In the genomic region with DNA sequence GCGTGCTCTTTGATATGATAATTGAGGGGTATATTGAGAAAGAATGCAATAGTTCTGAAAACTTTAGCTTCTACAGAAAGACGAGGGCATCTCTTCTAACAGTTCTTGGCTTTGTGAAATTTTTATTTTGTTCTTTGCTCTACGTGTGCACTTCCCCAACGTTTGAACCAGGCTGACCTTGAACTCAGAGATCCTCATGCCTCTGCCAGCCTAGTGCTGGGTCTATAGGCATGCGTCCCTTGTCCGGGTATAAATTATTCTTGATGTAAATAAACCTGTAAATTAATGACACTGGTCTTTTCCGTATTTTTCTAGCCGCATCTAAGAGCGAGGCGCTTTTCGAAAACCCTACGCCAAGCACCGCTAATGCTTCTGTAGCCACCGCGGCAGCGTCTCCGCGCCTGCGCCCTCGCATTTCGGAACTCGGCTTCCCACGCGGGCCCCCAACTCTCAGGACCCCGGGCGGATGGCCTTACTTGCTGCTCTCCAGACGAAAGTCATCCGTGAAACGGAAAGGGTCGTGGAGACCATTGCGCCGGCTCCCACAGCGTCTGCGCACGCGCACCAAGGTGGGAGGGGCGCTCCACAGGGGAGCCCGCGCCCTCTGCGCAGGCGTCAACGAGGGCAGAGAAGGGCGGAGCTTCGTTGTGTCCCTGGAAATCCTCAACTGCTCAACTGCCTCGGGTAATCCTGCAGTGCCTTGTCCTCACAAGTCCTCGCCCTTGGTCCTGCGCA, we compare ENCODE assay signal across 8 mouse cellular contexts. TPM values are rescaled to one million over a fixed set of nuclear protein-coding genes. Genes with fewer than 3 reads are reported as not detected.
DNase-seq lines count a peak whose midpoint lies in the region; ATAC-seq lines count a peak whose summit lies in the region.

A gene (minus strand): TSS at position 587 of the 735 bp plus-strand sequence.

- peaks cover 4% of the 10 kb centered on the region; the same call in 1 of the 2 replicates for H3K36me3 ChIP-seq in hindbrain, embryonic 14.5 days (replicated peaks; ENCODE audit: control insufficient read depth, insufficient read depth)

- peak; percentile 86 for DNase-seq in R1 (ENCODE audit: low read depth, low spot score)
- peak; percentile 94 for DNase-seq in cerebellum, postnatal 25 days
- peak; percentile 81 to 89 for DNase-seq in frontal cortex, postnatal 25 days (ENCODE audit: low spot score in 2 of 2)
- DNase-seq in hindbrain, embryonic 14.5 days (ENCODE audit: low spot score), result peak; percentile 96
- DNase-seq in layer of hippocampus, postnatal 36 days, result peak; percentile 92 to 94
- peak; percentile 92 for DNase-seq in lung, postnatal 36 days
- peak; percentile 96 for DNase-seq in retina, postnatal 1 day
- peak; percentile 85 to 97 for DNase-seq in urinary bladder, adult 18-20 months (ENCODE audit: low spot score in 2 of 2)

- peak within 1 kb of the TSS; percentile 87 for H3K27ac ChIP-seq in hindbrain, embryonic 14.5 days

- no peaks in the 10 kb centered on the region for H3K27me3 ChIP-seq in hindbrain, embryonic 14.5 days (ENCODE audit: control insufficient read depth, insufficient read depth, low read length)

- H3K9me3 ChIP-seq in hindbrain, embryonic 14.5 days (ENCODE audit: control insufficient read depth, low read length), result no peaks in the 10 kb centered on the region

- peak; percentile 97 for ATAC-seq in hindbrain, embryonic 14.5 days (ENCODE audit: low FRiP score)

- WGBS in hindbrain, embryonic 14.5 days, result 2% methylated on average over 47 of the region's 47 CpGs

- H3K4me1 ChIP-seq in hindbrain, embryonic 14.5 days (replicated peaks; ENCODE audit: control insufficient read depth, insufficient read depth, low read length), result peaks cover 7% of the 10 kb centered on the region

- peak within 1 kb of the TSS; percentile 57 for H3K4me2 ChIP-seq in hindbrain, embryonic 14.5 days (replicated peaks)

- peak within 1 kb of the TSS; percentile 55 for H3K9ac ChIP-seq in hindbrain, embryonic 14.5 days

- peak within 1 kb of the TSS; percentile 39 for H3K4me3 ChIP-seq in hindbrain, embryonic 14.5 days (replicated peaks; ENCODE audit: low read length)

RNA-seq across cellular contexts. Expression of the gene that starts here (rescaled TPM):
- 104 and 115 TPM in 2 replicates for polyA plus RNA-seq in hindbrain, embryonic 14.5 days (2014; fragmentation: Nextera tagmentation; extraction: Ambion mirVana)
- 10 to 100 TPM; 39.5 to 53.5 TPM for total RNA-seq in layer of hippocampus, postnatal 36 days (2021)

Comparison
In these comparisons a context has a peak if more than half of its experiments do, and no peak if none do; other contexts are left out.
1. Peak in every context shown above with its lines: DNase-seq, ATAC-seq, H3K4me3 ChIP-seq and H3K27ac ChIP-seq.